Mouse (Mus musculus) forebrain, embryonic 16.5 days (tissue): ENCODE results near the gene C130050O18Rik. TPM values are rescaled to one million over a fixed set of nuclear protein-coding genes. Genes with fewer than 3 reads are reported as not detected.

Experiments used
- ATAC-seq: fragments of 200-750 bp; cut with Nextera tagmentation; 2 replicates; pipeline ENCODE4 v1.8.0; 2017; ENCODE audit warnings: mild to moderate bottlenecking, moderate library complexity
- H3K27ac ChIP-seq: fragments of 300-500 bp; sonication (generic); 2 replicates; pipeline ENCODE4 v1.5.1; 2014; ENCODE audit warnings: low read length, control low read depth
- H3K27me3 ChIP-seq: fragments of 300-500 bp; sonication (generic); replicated peaks from 2 replicates; pipeline ENCODE4 v1.6.1; 2014; ENCODE audit warnings: low read length; ENCODE audit not compliant: control insufficient read depth, insufficient read depth
- H3K36me3 ChIP-seq: fragments of 300-500 bp; sonication (generic); 2 replicates; pipeline ENCODE4 v1.6.1; 2014; ENCODE audit not compliant: control insufficient read depth, insufficient read depth
- H3K4me1 ChIP-seq: fragments of 300-500 bp; sonication (generic); replicated peaks from 2 replicates; pipeline ENCODE4 v1.6.1; 2014; ENCODE audit warnings: low read length; ENCODE audit not compliant: control insufficient read depth, insufficient read depth
- H3K4me2 ChIP-seq: fragments of 300-500 bp; sonication (generic); 2 replicates; pipeline ENCODE4 v1.6.1; 2014; ENCODE audit warnings: mild to moderate bottlenecking, low read length, control low read depth
- H3K4me3 ChIP-seq: fragments of 300-500 bp; sonication (generic); replicated peaks from 2 replicates; pipeline ENCODE4 v1.5.1; 2014; ENCODE audit warnings: mild to moderate bottlenecking, low read length, control low read depth
- H3K9ac ChIP-seq: fragments of 300-500 bp; sonication (generic); replicated peaks from 2 replicates; pipeline ENCODE4 v1.6.1; 2014; ENCODE audit warnings: low read depth, low read length, control low read depth
- H3K9me3 ChIP-seq: fragments of 300-500 bp; sonication (generic); 2 replicates; pipeline ENCODE4 v1.6.1; 2016; ENCODE audit warnings: low read length; ENCODE audit not compliant: control insufficient read depth
- WGBS: fragments of 180-500 bp; shearing (Covaris S2); extraction: QIAGEN DNeasy Blood & Tissue Kit; methylation state at CpG from one replicate; pipeline ENCODE4 v1.1.7; 2014; 5-methylcytosine and 5-hydroxymethylcytosine counted together
- polyA plus RNA-seq: library from polyadenylated mRNA; unstranded; fragments of >200 nt; fragmentation: Nextera tagmentation; extraction: Ambion mirVana; gene quantifications from 2 replicates; pipeline ENCODE4 v1.2.1, GENCODE M21; 2015

C130050O18Rik gene
- polyA plus RNA-seq, result 0.21 and 0.37 TPM in 2 replicates

DNA sequence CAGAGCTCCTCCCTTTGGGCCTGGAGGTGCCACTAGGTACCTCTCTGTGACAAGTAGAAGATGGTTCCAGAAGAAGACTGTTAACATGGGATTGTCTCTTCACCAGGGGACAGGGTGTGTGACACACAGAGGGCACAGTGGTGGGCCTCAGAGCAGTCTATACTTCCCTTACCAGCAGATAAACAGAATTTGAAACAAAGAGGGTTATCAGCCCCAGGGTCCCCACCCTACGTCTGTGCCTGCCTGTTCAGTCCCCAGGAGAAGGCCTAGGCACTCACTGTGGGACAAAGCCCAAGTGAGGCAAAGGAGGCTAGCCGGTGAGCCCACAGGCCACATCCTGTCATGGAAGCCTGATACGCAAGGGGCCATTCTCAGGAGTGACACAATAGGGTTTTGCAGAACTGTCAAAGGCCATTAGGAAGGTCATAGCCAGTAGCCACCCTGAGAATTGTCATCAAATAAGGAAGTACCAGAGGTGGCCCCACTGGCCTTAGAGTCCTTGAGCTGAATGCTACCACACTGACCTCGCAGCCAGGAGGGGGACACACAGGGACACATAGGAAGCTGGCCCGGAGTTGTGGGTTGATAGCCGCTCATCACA, at the start of gene C130050O18Rik:
Gene C130050O18Rik, plus strand, starts transcription at position 480 of the 601 bp plus-strand sequence.
- WGBS, result 88% methylated on average over 6 of the region's 6 CpGs
- H3K4me1 ChIP-seq, result no peaks in the 10 kb centered on the region
- no peak within 1 kb of the TSS for H3K4me3 ChIP-seq
- no peak within 1 kb of the TSS for H3K9ac ChIP-seq
- H3K27me3 ChIP-seq, result no peaks in the 10 kb centered on the region
- no peak within 1 kb of the TSS for H3K27ac ChIP-seq
- H3K9me3 ChIP-seq, result no peaks in the 10 kb centered on the region
- H3K4me2 ChIP-seq, result no peak within 1 kb of the TSS
- no peaks in the 10 kb centered on the region for H3K36me3 ChIP-seq
- ATAC-seq, result no peak

DNA sequence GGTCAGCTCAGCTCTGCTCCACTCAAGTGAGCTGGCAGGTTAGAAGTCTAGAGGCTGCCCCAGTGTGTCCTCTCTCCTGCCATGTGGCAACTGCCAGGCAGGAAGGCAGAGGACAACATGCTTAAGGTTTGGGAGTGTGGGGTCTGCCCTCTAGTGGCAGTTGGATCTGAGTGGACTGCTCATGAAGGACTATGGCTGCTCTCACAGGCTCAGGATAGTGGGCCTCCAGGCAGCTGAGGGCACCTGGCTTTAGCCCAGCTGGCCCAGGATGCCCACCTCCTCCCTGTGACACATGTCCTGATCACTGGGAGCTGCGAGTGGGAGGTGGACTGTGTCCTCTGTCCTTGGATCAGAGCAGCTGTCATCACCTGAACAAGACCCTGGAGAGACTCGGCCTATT, 46.4 kb upstream of the C130050O18Rik start:
- ATAC-seq, result no peak

DNA sequence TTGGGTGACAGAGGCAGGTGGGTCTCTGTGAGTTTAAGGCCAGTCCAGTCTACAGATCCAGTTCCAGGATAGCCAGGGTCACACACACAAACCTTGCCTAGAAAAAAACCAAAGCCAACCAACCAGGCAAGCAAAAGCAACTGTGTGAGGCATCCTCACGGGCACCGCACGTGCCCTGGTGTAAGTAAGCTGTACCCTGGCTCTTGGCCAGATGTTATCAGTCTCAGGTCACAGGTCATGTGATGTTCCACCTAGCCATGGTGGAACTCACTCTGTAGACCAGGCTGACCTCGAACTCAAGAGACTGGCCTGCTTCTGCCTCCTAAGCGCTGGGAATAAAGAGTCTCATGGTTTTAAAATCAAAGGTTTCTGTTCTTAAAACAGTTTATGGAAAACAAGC, 45.8 kb upstream of the C130050O18Rik start:
- H3K4me3 ChIP-seq, result no peak overlapping the region
- H3K9ac ChIP-seq, result no peak overlapping the region
- no peak overlapping the region for H3K27ac ChIP-seq
- no peak overlapping the region for H3K4me2 ChIP-seq
- no peaks in the 10 kb centered on the region for H3K9me3 ChIP-seq
- no peak for ATAC-seq
- WGBS, result 92% methylated on average over 5 of the region's 5 CpGs
- peaks cover under 1% of the 10 kb centered on the region for H3K4me1 ChIP-seq
- H3K36me3 ChIP-seq, result no peaks in the 10 kb centered on the region
- H3K27me3 ChIP-seq, result no peaks in the 10 kb centered on the region

More for the DNA sequence above, 46.4 kb upstream of the C130050O18Rik start:
- 83% methylated on average over 2 of the region's 2 CpGs for WGBS
- no peaks in the 10 kb centered on the region for H3K27me3 ChIP-seq
- no peaks in the 10 kb centered on the region for H3K36me3 ChIP-seq
- H3K27ac ChIP-seq, result no peak overlapping the region
- no peaks in the 10 kb centered on the region for H3K9me3 ChIP-seq
- no peak overlapping the region for H3K4me2 ChIP-seq
- H3K4me1 ChIP-seq, result no peaks in the 10 kb centered on the region
- no peak overlapping the region for H3K4me3 ChIP-seq
- H3K9ac ChIP-seq, result no peak overlapping the region

- WGBS, result 65% methylated on average over 7 of the region's 7 CpGs
Observed at GRCm38 (mm10) chr5:139363858-139364257, 41.2 kb upstream of the C130050O18Rik start.

GRCm38 (mm10) chr5:139364260-139364910, 40.7 kb upstream of the C130050O18Rik start:
- no peak overlapping the region for H3K4me3 ChIP-seq
- H3K27me3 ChIP-seq, result no peaks in the 10 kb centered on the region
- peaks cover 10% of the 10 kb centered on the region for H3K4me1 ChIP-seq
- no peaks in the 10 kb centered on the region for H3K36me3 ChIP-seq
- ATAC-seq, result peak; percentile 63
- 38% methylated on average over 12 of the region's 12 CpGs for WGBS
- H3K9ac ChIP-seq, result no peak overlapping the region
- H3K27ac ChIP-seq, result 0 out of 2 replicates have a peak overlapping the region, but pooled peaks have one; percentile 3
- H3K9me3 ChIP-seq, result no peaks in the 10 kb centered on the region
- H3K4me2 ChIP-seq, result no peak overlapping the region

More at GRCm38 (mm10) chr5:139363858-139364257, 41.2 kb upstream of the C130050O18Rik start:
- no peaks in the 10 kb centered on the region for H3K27me3 ChIP-seq
- H3K4me3 ChIP-seq, result no peak overlapping the region
- H3K36me3 ChIP-seq, result no peaks in the 10 kb centered on the region
- H3K4me1 ChIP-seq, result peaks cover 10% of the 10 kb centered on the region
- no peak for ATAC-seq
- no peak overlapping the region for H3K9ac ChIP-seq
- no peak overlapping the region for H3K27ac ChIP-seq
- no peak overlapping the region for H3K4me2 ChIP-seq
- no peaks in the 10 kb centered on the region for H3K9me3 ChIP-seq

DNA sequence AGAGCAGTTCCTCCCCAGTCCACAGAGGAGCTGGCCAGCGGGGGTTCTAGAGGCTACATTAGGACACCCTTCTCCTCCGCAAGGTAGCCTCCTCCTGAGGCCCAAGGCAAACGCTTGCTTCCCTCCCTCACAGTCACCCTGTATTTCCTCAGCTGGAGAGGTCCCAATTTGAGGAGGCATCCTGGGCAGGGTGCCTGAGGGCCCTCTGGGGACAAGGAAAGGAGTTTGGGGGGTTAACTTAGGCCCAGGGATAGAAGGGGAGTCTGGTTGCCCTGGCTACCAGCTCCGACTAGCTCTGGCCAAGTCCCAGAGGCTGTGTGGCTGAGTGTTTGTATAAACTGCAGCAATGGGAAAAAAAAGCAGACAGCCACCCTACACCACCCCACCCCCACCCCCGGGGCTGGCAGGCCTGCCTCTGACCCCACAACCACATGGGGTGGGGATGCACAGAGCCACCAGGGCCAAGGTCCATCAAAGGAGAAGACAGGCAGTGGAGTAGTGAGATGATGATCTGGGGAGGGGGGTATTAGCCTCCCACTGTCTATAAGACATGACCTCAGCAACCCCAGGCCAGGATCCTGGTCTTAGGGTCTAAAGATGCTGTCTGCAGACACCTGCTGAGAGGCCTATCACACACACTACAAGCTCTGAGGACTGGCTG, 40.0 kb upstream of the C130050O18Rik start:
- Histone ChIP-seq H3K4me2 (no peak overlapping the region), H3K27me3 (no peaks in the 10 kb centered on the region), H3K27ac (no peak overlapping the region), H3K4me3 (no peak overlapping the region), H3K9ac (no peak overlapping the region), H3K36me3 (no peaks in the 10 kb centered on the region), H3K9me3 (no peaks in the 10 kb centered on the region), H3K4me1 (peaks cover 10% of the 10 kb centered on the region)
- 0 out of 2 replicates have a peak, but pooled peaks have one; percentile 11 for ATAC-seq
- 46% methylated on average over 5 of the region's 5 CpGs for WGBS

- no peaks in the 10 kb centered on the region for H3K36me3 ChIP-seq
- ATAC-seq, result no peak
- H3K9ac ChIP-seq, result no peak overlapping the region
- no peaks in the 10 kb centered on the region for H3K27me3 ChIP-seq
- H3K27ac ChIP-seq, result no peak overlapping the region
- H3K9me3 ChIP-seq, result no peaks in the 10 kb centered on the region
- H3K4me3 ChIP-seq, result no peak overlapping the region
- WGBS, result 79% methylated on average over 1 of the region's 1 CpGs
- H3K4me2 ChIP-seq, result no peak overlapping the region
- peaks cover 10% of the 10 kb centered on the region for H3K4me1 ChIP-seq
Observed at GRCm38 (mm10) chr5:139365827-139366226, 39.3 kb upstream of the C130050O18Rik start.

- Histone ChIP-seq H3K27ac (no peak overlapping the region), H3K9me3 (no peaks in the 10 kb centered on the region)
Observed at GRCm38 (mm10) chr5:139366484-139366883, 38.6 kb upstream of the C130050O18Rik start.

DNA sequence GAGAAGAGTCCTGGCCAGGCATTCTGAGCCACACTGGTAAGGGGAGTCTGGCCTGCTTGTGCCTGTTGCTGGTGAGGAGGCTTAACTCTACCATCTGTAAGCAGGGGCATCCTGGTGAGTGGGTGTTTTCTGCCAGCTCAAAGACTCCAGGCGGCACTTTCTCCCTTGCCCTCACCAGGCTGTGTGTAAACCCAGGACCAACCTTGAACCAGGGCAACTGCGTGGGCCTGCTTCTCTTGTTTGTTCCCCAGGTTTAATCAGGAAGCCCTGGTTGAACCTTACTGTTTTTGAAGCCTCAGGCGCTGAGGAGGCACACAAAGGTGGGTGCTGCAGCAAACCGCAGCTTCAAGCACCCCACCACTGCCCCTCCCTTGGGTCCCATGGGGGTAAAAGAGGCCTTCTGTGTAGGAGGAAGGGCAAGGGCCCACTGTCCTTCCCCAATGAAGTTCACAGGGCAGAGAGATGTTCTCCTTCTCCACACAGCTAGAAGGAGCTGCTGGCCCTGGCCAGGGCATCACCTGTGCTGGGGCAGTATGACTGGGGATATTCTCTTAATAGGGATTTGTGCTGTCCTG, 37.1 kb upstream of the C130050O18Rik start:
- no peaks in the 10 kb centered on the region for H3K36me3 ChIP-seq
- H3K27me3 ChIP-seq, result no peaks in the 10 kb centered on the region
- no peak overlapping the region for H3K9ac ChIP-seq
- ATAC-seq, result no peak
- no peak overlapping the region for H3K4me3 ChIP-seq
- WGBS, result 88% methylated on average over 4 of the region's 4 CpGs
- no peaks in the 10 kb centered on the region for H3K9me3 ChIP-seq
- H3K4me2 ChIP-seq, result no peak overlapping the region
- H3K27ac ChIP-seq, result no peak overlapping the region
- peaks cover 23% of the 10 kb centered on the region for H3K4me1 ChIP-seq

More at GRCm38 (mm10) chr5:139366484-139366883, 38.6 kb upstream of the C130050O18Rik start:
- no peak overlapping the region for H3K4me2 ChIP-seq
- no peak overlapping the region for H3K9ac ChIP-seq
- no peaks in the 10 kb centered on the region for H3K27me3 ChIP-seq
- no peak overlapping the region for H3K4me3 ChIP-seq
- ATAC-seq, result no peak
- peaks cover 13% of the 10 kb centered on the region for H3K4me1 ChIP-seq
- 81% methylated on average over 11 of the region's 11 CpGs for WGBS
- no peaks in the 10 kb centered on the region for H3K36me3 ChIP-seq
